Mouse (Mus musculus) liver, postnatal 0 days (tissue): ENCODE measurements around the gene Tff3.

Source experiments
- CTCF ChIP-seq: sonication (generic); IDR thresholded peaks from 2 replicates; pipeline ENCODE4 v1.5.1; 2016; ENCODE audit warnings: antibody characterized with exemption, low read depth
- EP300 ChIP-seq: IDR thresholded peaks from 2 replicates; pipeline ENCODE4 v1.6.1; 2016; ENCODE audit warnings: antibody characterized with exemption, low read depth, mild to moderate bottlenecking

- TF ChIP-seq CTCF (no peak), EP300 (no peak)
These were observed 14.9 kb upstream of the Tff3 start, which contains the start of gene Tff2 for GRCm38 (mm10) chr17:31144040-31145037.
